Mouse (Mus musculus): Measurements from ENCODE around the gene 2900026A02Rik.

2900026A02Rik gene

DNA sequence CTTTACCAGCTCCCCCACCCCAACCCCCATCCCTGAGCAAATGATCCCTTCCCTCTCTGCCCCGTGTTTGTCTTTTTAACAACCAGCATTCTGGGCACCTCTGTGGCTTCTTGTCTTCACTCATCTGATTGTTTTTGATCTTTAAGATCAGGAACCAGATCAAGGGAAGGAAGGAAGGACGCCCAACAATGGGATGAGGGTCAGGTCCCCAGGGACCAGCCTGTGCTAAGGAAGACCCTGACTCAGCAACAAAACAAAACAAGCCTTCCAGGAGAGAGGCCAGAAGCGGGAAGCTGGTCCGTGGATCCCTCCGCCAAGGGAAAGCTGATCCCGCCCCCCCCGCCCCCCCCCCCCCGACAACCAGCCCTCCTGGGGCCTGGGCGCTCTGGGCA lies 41.6 kb downstream of the 2900026A02Rik start:
- intact Hi-C loops (cut with DNase I): no loop called here

DNA sequence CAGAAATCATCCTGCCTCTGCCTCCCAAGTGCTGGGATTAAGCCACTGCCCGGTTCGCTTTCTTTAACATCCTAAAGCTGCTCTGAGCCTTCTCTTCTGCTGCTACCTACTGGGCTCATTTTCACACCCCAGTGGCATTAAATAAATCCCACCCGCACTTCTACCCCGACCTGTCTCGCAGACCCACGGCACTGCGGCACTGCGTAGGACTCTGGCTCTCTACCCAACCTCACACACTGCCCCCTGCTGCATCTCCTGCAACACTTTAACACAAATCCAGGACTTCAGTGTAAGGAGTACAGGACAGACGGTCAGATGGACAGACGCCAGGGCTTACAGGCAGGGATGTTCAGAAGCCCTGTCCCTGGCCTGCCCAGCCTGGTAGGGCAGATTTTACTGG lies 45.1 kb downstream of the 2900026A02Rik start:
- intact Hi-C loops (cut with DNase I): no loop called here

DNA sequence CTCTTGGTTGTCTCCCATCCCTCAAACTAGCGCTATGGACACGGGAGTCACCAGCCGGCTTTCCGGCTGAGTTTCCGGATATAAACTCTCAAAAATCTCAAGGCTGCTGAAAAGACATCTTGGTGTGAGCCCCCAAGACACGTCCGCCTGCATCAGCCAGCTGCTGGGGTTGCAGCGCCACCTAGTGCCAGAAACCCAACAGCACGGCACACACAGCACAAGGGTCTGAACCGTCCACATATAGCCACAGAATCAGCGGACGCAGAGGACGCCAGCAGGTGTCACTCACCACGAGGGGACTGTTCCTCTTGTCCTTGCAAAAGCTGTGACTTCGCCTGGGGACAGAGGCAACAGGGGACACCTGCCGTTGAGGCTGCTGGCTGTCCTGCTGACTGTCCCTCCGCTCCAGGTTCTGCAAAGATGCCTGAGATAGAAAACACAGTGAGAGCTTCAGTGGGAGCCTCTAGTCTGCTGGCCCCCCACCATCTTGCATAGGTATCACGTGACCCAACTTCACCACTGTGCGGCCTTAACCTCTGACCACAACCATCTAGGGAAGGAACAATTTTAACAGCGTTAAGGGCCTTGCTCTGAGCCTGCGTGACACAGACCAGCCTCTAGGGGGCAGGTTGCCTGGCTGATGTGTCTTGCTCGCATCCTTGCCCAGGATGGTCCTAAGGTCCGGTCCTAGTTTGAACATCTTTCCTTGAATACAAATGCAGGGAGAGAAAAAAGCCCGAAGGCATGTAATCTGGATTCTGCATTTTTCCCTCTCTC lies 45.9 kb downstream of the 2900026A02Rik start:
- intact Hi-C loops (cut with DNase I): no loop called here

DNA sequence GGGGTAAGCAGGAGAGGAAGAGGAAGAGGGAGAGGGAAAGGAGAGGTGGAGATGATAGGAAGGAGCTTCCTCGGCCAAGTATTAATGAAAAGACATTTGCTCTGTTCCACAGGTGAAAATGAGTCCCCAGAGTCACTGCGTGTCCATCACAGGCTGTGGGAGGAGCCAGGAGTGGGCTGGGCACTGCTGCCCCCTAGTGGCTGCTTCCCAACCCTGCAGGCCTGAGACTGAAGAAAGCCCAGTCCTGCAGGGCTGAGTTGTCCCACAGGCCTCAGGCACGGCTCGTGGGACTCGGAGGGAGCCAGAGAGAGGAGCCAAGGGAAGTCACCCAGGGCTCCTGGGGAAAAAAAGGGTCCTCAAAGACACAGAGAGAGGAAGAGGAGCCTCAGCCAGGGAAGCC lies 47.7 kb downstream of the 2900026A02Rik start:
- intact Hi-C loops (cut with DNase I): no loop called here

DNA sequence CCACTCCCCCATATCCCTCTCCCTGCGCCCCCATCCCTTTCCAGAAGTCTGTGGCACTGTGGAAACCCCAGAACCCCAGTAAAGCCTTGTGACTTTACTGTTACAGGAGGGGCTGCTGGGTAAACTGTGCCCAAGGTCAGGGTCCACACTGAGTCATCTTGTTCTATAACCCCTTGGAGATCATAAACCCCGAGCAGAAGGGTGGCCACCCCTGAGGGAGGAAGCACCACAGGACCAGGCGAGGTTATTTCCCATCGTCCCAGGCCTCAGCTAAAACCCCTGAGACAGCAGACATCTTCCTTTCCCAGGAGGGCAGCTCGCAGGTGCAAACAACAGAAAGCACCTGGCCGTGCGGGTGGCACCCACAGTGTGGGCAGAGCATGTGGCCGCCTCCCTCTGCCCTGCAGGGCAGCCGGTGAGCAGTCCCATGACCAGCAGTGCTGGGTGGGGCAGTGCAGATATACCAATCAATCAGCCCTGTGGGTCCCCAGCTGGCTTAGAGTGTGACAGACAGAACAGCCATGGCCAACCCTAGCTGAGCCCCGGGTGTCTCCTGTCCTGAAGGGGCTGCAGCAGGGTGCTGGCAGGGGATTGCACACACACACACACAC lies 49.0 kb downstream of the 2900026A02Rik start:
- intact Hi-C loops (cut with DNase I): loop anchor here (2.0 kb wide), 1 partner anchor 73 kb away; no protein-coding TSS in a partner anchor

- intact Hi-C loops (cut with DNase I): loop anchor here (2.0 kb wide), 1 partner anchor 71 kb away; no protein-coding TSS in a partner anchor
Observed at GRCm38 (mm10) chr5:113170064-113170754, 50.8 kb downstream of the 2900026A02Rik start.

GRCm38 (mm10) chr5:113167733-113168132 lies 53.3 kb downstream of the 2900026A02Rik start:
- intact Hi-C loops (cut with DNase I): no loop called here

- intact Hi-C loops (cut with DNase I): no loop called here
Observed at GRCm38 (mm10) chr5:113165481-113165880, 55.6 kb downstream of the 2900026A02Rik start.

- intact Hi-C loops (cut with DNase I): no loop called here
Observed at GRCm38 (mm10) chr5:113164873-113165441, 56.1 kb downstream of the 2900026A02Rik start.

DNA sequence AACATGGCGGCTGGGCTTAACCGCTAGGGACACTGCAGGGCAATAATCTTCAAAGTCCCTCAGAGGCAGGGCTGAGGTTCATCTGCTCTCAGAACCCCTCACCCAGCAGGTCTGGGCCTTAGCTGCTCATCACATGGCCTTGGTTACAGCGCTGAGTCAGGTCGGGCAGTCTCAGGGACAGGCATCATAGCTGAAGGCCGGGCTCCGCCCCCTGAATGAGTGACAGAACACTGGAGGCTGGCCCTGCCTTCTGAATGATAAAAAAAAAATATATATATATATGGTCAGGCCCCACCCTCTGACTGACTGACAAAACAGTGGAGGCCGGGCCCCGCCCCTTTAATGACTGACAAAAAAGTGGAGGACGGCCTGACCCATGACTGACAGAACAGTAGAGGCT lies 56.6 kb downstream of the 2900026A02Rik start:
- intact Hi-C loops (cut with DNase I): no loop called here

- intact Hi-C loops (cut with DNase I): no loop called here
Observed at GRCm38 (mm10) chr5:113163116-113163515, 57.9 kb downstream of the 2900026A02Rik start.

DNA sequence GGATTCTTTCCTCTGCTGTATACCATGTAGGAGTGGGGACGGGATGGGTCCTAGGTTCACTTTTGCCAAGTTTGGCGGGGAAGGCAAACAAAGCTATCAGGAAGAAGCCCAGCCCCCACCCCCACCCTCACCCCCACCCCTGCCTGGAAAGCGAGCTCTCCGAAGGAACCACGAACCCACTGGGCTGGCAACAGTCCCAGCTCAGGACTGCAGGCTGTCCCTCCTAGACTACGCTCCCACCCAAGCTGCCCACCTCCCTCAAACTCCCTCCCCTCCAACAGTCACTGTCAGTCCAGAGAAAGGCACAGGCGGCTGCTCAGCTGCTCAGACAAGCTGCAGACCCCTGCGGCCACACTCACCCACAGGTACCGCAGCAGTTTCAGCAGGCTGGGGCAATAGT lies 58.3 kb downstream of the 2900026A02Rik start:
- intact Hi-C loops (cut with DNase I): no loop called here

- intact Hi-C loops (cut with DNase I): no loop called here
Observed at GRCm38 (mm10) chr5:113161576-113161975, 59.5 kb downstream of the 2900026A02Rik start.

DNA sequence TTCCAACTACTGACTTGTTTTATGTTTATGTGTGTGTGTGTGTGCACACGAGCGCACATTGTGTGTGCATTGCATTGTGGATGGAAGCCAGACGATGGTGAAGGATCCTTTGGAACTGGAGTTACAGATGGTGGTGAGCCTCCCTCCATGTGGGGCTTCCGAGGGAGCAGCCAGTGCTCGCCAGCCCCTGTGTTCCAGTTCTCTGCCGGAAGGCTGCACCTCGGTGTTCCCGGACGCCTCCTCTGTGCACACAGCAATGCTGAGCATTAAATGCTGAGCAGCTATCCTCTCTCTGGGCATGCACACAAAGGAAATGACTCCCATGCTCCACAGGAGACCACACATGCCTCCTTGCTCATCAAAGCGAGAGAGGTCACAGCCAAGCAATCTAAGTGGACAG lies 60.7 kb downstream of the 2900026A02Rik start:
- intact Hi-C loops (cut with DNase I): no loop called here

- intact Hi-C loops (cut with DNase I): no loop called here
Observed at GRCm38 (mm10) chr5:113158759-113159355, 62.2 kb downstream of the 2900026A02Rik start.

- intact Hi-C loops (cut with DNase I): no loop called here
Observed at GRCm38 (mm10) chr5:113157588-113157987, 63.4 kb downstream of the 2900026A02Rik start.

DNA sequence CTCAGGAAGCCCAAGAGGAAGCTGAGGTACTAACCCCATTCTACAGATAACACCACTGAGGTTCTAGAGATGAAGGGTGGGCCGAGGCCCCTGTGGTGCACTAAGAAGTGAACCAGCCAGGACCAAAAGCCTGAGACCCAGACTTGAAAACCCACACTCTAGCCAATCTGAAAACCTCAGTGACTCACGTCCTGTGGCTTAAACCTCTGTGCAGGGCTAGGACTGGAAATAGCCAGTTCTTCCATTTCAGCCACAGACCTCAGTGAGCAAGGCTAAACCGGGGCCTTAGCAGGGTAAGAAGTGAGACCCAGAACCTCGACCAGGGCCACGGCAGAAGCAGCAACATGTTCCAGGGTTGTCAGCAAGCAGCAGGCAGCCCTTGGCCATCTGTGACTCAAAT lies 64.0 kb downstream of the 2900026A02Rik start:
- intact Hi-C loops (cut with DNase I): no loop called here

- intact Hi-C loops (cut with DNase I): loop anchor here (2.0 kb wide), 2 partner anchors 46 to 56 kb away; no protein-coding TSS in a partner anchor
Observed at GRCm38 (mm10) chr5:113155133-113155532, 65.9 kb downstream of the 2900026A02Rik start.

DNA sequence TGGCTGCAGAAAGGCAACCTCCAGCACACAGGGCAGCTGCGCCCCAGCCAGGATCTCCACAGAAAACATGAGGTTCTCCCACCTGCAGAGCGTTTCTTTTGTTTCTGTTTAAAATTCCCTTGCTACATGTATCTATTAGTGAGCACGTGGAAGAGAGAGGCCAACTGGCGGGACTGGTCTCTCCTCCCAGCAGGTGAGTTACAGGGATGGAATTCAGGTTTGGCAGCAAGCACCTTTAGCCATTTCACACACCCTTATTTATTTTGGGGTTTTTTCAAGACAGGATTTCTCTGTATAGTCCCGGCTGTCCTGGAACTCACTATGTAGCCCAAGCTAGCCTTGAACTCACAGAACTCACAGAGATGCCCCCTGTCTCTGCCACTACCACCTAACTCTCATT lies 66.6 kb downstream of the 2900026A02Rik start:
- intact Hi-C loops (cut with DNase I): loop anchor here (2.0 kb wide), 2 partner anchors 46 to 56 kb away; no protein-coding TSS in a partner anchor

GRCm38 (mm10) chr5:113153508-113153830 lies 67.6 kb downstream of the 2900026A02Rik start:
- intact Hi-C loops (cut with DNase I): no loop called here

Measured in adrenal gland (tissue).